Comparison of ENCODE assay signal across 22 mouse cellular contexts in genomic region chr10:83030928-83031327, GRCm38 (mm10). TPM values are rescaled to one million over a fixed set of nuclear protein-coding genes. Genes with fewer than 3 reads are reported as not detected.
DNase-seq lines count a peak whose midpoint lies in the region; ATAC-seq lines count a peak whose summit lies in the region.
"Had no signal": no experiment of that assay in that cellular context is flagged by ENCODE, and none has a peak within 500 bp of the region (broad histone marks: within the 10 kb centered on the region; RNA-seq: fewer than 3 reads in every experiment).

No protein-coding gene starts in this region.

- no peaks in the 10 kb centered on the region for H3K9me3 ChIP-seq in kidney, embryonic 14.5 days (ENCODE audit: control insufficient read depth, low read length)
- H3K9me3 ChIP-seq in midbrain, embryonic 11.5 days (ENCODE audit: control insufficient read depth, low read length): no peaks in the 10 kb centered on the region
- H3K9me3 ChIP-seq in midbrain, embryonic 13.5 days: no peaks in the 10 kb centered on the region
- H3K9me3 ChIP-seq: embryonic facial prominence, embryonic 12.5 days; forebrain, embryonic 12.5 days; neural tube, embryonic 15.5 days had no signal

- ATAC-seq in kidney, embryonic 14.5 days (ENCODE audit: low FRiP score, low TSS enrichment): no peak
- peak; percentile 38; the same call in 1 of the 2 replicates for ATAC-seq in midbrain, embryonic 11.5 days (ENCODE audit: low FRiP score)
- no peak for ATAC-seq in midbrain, embryonic 13.5 days
- ATAC-seq: hindbrain, postnatal 0 days had no signal

- no peak overlapping the region for H3K4me2 ChIP-seq in kidney, embryonic 14.5 days (replicated peaks; ENCODE audit: low read depth, low read length)
- H3K4me2 ChIP-seq in midbrain, embryonic 11.5 days: no peak overlapping the region
- no peak overlapping the region for H3K4me2 ChIP-seq in midbrain, embryonic 13.5 days (replicated peaks)
- H3K4me2 ChIP-seq: embryonic facial prominence, embryonic 12.5 days; forebrain, embryonic 12.5 days; neural tube, embryonic 15.5 days had no signal

- no peak overlapping the region for H3K9ac ChIP-seq in kidney, embryonic 14.5 days (ENCODE audit: low read depth, low read length)
- no peak overlapping the region for H3K9ac ChIP-seq in midbrain, embryonic 11.5 days (ENCODE audit: low read length)
- no peak overlapping the region for H3K9ac ChIP-seq in midbrain, embryonic 13.5 days (replicated peaks)
- H3K9ac ChIP-seq: embryonic facial prominence, embryonic 12.5 days; forebrain, embryonic 12.5 days; neural tube, embryonic 15.5 days had no signal

- H3K27ac ChIP-seq in kidney, embryonic 14.5 days (ENCODE audit: low read depth, low read length): peak overlapping the region; percentile 30; the same call in 1 of the 2 replicates
- no peak overlapping the region for H3K27ac ChIP-seq in midbrain, embryonic 11.5 days (ENCODE audit: low read depth, low read length)
- no peak overlapping the region for H3K27ac ChIP-seq in midbrain, embryonic 13.5 days
- H3K27ac ChIP-seq: embryonic facial prominence, embryonic 12.5 days; forebrain, embryonic 12.5 days; hindbrain, postnatal 0 days; neural tube, embryonic 15.5 days had no signal

- no peak overlapping the region for H3K4me3 ChIP-seq in kidney, embryonic 14.5 days (ENCODE audit: low read length)
- no peak overlapping the region for H3K4me3 ChIP-seq in midbrain, embryonic 11.5 days (ENCODE audit: low read depth, low read length)
- no peak overlapping the region for H3K4me3 ChIP-seq in midbrain, embryonic 13.5 days (replicated peaks)
- H3K4me3 ChIP-seq: embryonic facial prominence, embryonic 12.5 days; erythroblast, embryonic 14.5 days; forebrain, embryonic 12.5 days; neural tube, embryonic 15.5 days had no signal

- H3K27me3 ChIP-seq in kidney, embryonic 14.5 days (ENCODE audit: control insufficient read depth, insufficient read depth, low read length): no peaks in the 10 kb centered on the region
- H3K27me3 ChIP-seq in midbrain, embryonic 11.5 days (ENCODE audit: control insufficient read depth, insufficient read depth, low read length): no peaks in the 10 kb centered on the region
- no peaks in the 10 kb centered on the region for H3K27me3 ChIP-seq in midbrain, embryonic 13.5 days
- H3K27me3 ChIP-seq: embryonic facial prominence, embryonic 12.5 days; forebrain, embryonic 12.5 days; neural tube, embryonic 15.5 days had no signal

- peaks cover 40% of the 10 kb centered on the region for H3K4me1 ChIP-seq in kidney, embryonic 14.5 days (ENCODE audit: control insufficient read depth, insufficient read depth, low read length)
- H3K4me1 ChIP-seq in midbrain, embryonic 11.5 days (ENCODE audit: control insufficient read depth, insufficient read depth, low read length): peaks cover 2% of the 10 kb centered on the region; the same call in 1 of the 2 replicates
- peaks cover 13% of the 10 kb centered on the region for H3K4me1 ChIP-seq in midbrain, embryonic 13.5 days (replicated peaks)

- DNase-seq in embryo, embryonic 10 days (ENCODE audit: low spot score): peak; percentile 65
- DNase-seq in embryo, embryonic 9.5 days (ENCODE audit: extremely low spot score): no peak
- DNase-seq in kidney, adult 11 months: no peak
- no peak for DNase-seq in midbrain, embryonic 11.5 days (ENCODE audit: low spot score, missing footprints)
- no peak for DNase-seq in neural tube, embryonic 10.5 days (ENCODE audit: extremely low spot score, low spot score)
- DNase-seq: adrenal gland, postnatal 14 days; cerebellum, adult 8-10 months; cerebellum, postnatal 36 days; kidney, postnatal 10 days; lung, adult 18-20 months; lung, postnatal 10 days; midbrain, embryonic 14.5 days; right cerebral cortex, adult 18-20 months; right cerebral cortex, postnatal 4 days; thymus, postnatal 14 days had no signal

- no peaks in the 10 kb centered on the region for H3K36me3 ChIP-seq in kidney, embryonic 14.5 days (ENCODE audit: control insufficient read depth, insufficient read depth, low read length)
- no peaks in the 10 kb centered on the region for H3K36me3 ChIP-seq in midbrain, embryonic 11.5 days (ENCODE audit: control insufficient read depth, insufficient read depth, low read length)
- H3K36me3 ChIP-seq in midbrain, embryonic 13.5 days: no peaks in the 10 kb centered on the region
- H3K36me3 ChIP-seq: embryonic facial prominence, embryonic 12.5 days; forebrain, embryonic 12.5 days; neural tube, embryonic 15.5 days had no signal

- 34% methylated on average over 6 of the region's 6 CpGs for WGBS in kidney, embryonic 14.5 days
- 32% methylated on average over 6 of the region's 6 CpGs for WGBS in midbrain, embryonic 11.5 days
- 34% methylated on average over 6 of the region's 6 CpGs for WGBS in midbrain, embryonic 13.5 days

RNA-seq across cellular contexts. Expression of gene Chst11, which starts 45.6 kb away (rescaled TPM):
- 4.5 and 5.4 TPM in 2 replicates for polyA plus RNA-seq in kidney, embryonic 14.5 days (2014; fragmentation: Nextera tagmentation; extraction: Ambion mirVana)
- 1.6 and 1.8 TPM in 2 replicates for polyA plus RNA-seq in midbrain, embryonic 11.5 days (2014; fragmentation: Nextera tagmentation; extraction: Ambion mirVana)
- polyA plus RNA-seq in midbrain, embryonic 13.5 days (2015; fragmentation: Nextera tagmentation; extraction: Ambion mirVana): 2.9 TPM in 2 replicates
